Comparison of ENCODE assay signal across 26 mouse cellular contexts in the genomic region with DNA sequence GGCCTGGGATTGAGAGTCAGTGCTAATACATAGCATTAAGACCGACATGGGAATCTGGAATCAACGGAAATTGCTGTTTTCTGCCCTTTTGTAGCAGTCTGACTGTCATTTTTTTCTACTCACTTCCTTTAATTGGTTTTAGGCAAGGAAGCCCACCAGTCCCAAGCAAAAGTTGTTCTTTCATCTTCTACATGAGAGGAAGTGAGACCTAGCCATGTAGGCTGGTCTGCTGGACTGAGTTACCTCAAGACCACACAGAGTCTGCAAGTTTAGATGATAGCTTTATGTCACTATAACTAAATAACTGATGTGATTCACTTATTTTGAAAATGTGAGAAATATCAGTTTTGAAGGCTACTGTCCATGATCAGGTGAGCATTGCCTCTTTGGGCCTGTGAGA.
DNase-seq lines count a peak whose midpoint lies in the region; ATAC-seq lines count a peak whose summit lies in the region.
"Had no signal": no experiment of that assay in that cellular context is flagged by ENCODE, and none has a peak within 500 bp of the region (broad histone marks: within the 10 kb centered on the region; RNA-seq: fewer than 3 reads in every experiment).

No protein-coding gene starts in this region.

- DNase-seq in splenic B cell, adult 2 months (ENCODE audit: low read depth, low spot score), result peak; percentile 26
- DNase-seq in kidney, postnatal 36 days, result no peak
- DNase-seq: adrenal gland, adult 8-10 months; adrenal gland, postnatal 14 days; adrenal gland, postnatal 36 days; B cell, adult 2 months; cerebellum, adult 11-12 months; cerebellum, adult 2 months; cerebellum, adult 9-10 months; cerebellum, postnatal 10 days; cerebellum, postnatal 25 days; embryo, embryonic 11 days had no signal

- H3K36me3 ChIP-seq in splenic B cell, adult 2 months (ENCODE audit: control insufficient read depth, insufficient read depth, low read length, poor library complexity, severe bottlenecking), result no peaks in the 10 kb centered on the region
- H3K36me3 ChIP-seq: embryonic facial prominence, embryonic 13.5 days; embryonic facial prominence, embryonic 15.5 days; forebrain, embryonic 10.5 days; forebrain, embryonic 12.5 days; G1E had no signal

- no peaks in the 10 kb centered on the region for H3K27me3 ChIP-seq in splenic B cell, adult 2 months (ENCODE audit: control insufficient read depth, insufficient read depth, low read length, poor library complexity, severe bottlenecking)
- H3K27me3 ChIP-seq: CH12.LX; embryonic facial prominence, embryonic 13.5 days; embryonic facial prominence, embryonic 15.5 days; forebrain, embryonic 12.5 days; Patski had no signal

- peak; percentile 89 for ATAC-seq in common myeloid progenitor, adult 5-6 weeks (replicated peaks; ENCODE audit: low read depth, poor library complexity, severe bottlenecking)
- peak; percentile 35; the same call in 1 of the 2 replicates for ATAC-seq in megakaryocyte, adult 5-6 weeks (ENCODE audit: poor library complexity, severe bottlenecking)
- no peak for ATAC-seq in inflammation-experienced regulatory T-cells, adult 6 months
- ATAC-seq: activated CD4-positive, CD25-positive, alpha-beta regulatory T cell, adult 4 months; CD4-positive, CD25-positive, alpha-beta regulatory T cell, adult 4 months; forebrain, embryonic 14.5 days; forebrain, embryonic 16.5 days; Patski had no signal
